In genomic region chrX:10716917-10717763, GRCm38 (mm10) we compare ENCODE assay signal across 8 mouse cellular contexts. TPM values are rescaled to one million over a fixed set of nuclear protein-coding genes. Genes with fewer than 3 reads are reported as not detected.
DNase-seq lines count a peak whose midpoint lies in the region; ATAC-seq lines count a peak whose summit lies in the region.

No protein-coding gene starts in this region.

- DNase-seq in B cell, adult 2 months, result peak; percentile 88
- DNase-seq in brain, adult 2 months (ENCODE audit: low read depth, low spot score), result peak; percentile 92
- peak; percentile 91 for DNase-seq in kidney, postnatal 10 days
- DNase-seq in naive thymus-derived CD4-positive, alpha-beta T cell, adult 2 months (ENCODE audit: low read depth), result peak; percentile 79

- peaks cover 10% of the 10 kb centered on the region for H3K9me3 ChIP-seq in erythroblast, embryonic 14.5 days (ENCODE audit: control insufficient read depth, low read length)
- H3K9me3 ChIP-seq in heart, embryonic 13.5 days, result no peaks in the 10 kb centered on the region
- no peaks in the 10 kb centered on the region for H3K9me3 ChIP-seq in liver, embryonic 12.5 days (replicated peaks)
- H3K9me3 ChIP-seq in stomach, embryonic 14.5 days (ENCODE audit: control insufficient read depth, low read depth, low read length), result no peaks in the 10 kb centered on the region

- ATAC-seq in heart, embryonic 13.5 days (ENCODE audit: extremely low read depth, insufficient number of reproducible peaks, low FRiP score, low TSS enrichment), result peak; percentile 87
- peak; percentile 92 for ATAC-seq in liver, embryonic 12.5 days
- ATAC-seq in stomach, embryonic 14.5 days (ENCODE audit: insufficient number of reproducible peaks, insufficient read depth, low FRiP score, low read depth), result peak; percentile 91

- H3K36me3 ChIP-seq in erythroblast, embryonic 14.5 days (ENCODE audit: control insufficient read depth), result peaks cover 20% of the 10 kb centered on the region
- H3K36me3 ChIP-seq in heart, embryonic 13.5 days, result no peaks in the 10 kb centered on the region
- no peaks in the 10 kb centered on the region for H3K36me3 ChIP-seq in liver, embryonic 12.5 days
- no peaks in the 10 kb centered on the region for H3K36me3 ChIP-seq in stomach, embryonic 14.5 days (ENCODE audit: control insufficient read depth, insufficient read depth, low read length)

- no peaks in the 10 kb centered on the region for H3K27me3 ChIP-seq in erythroblast, embryonic 14.5 days (ENCODE audit: control insufficient read depth)
- H3K27me3 ChIP-seq in heart, embryonic 13.5 days (replicated peaks), result no peaks in the 10 kb centered on the region
- H3K27me3 ChIP-seq in liver, embryonic 12.5 days (replicated peaks), result no peaks in the 10 kb centered on the region
- H3K27me3 ChIP-seq in stomach, embryonic 14.5 days (ENCODE audit: control insufficient read depth, insufficient read depth, low read length), result no peaks in the 10 kb centered on the region

- H3K4me1 ChIP-seq in erythroblast, embryonic 14.5 days (ENCODE audit: control insufficient read depth), result peaks cover 40% of the 10 kb centered on the region
- H3K4me1 ChIP-seq in heart, embryonic 13.5 days, result peaks cover 30% of the 10 kb centered on the region
- H3K4me1 ChIP-seq in liver, embryonic 12.5 days, result peaks cover 36% of the 10 kb centered on the region
- no peaks in the 10 kb centered on the region for H3K4me1 ChIP-seq in stomach, embryonic 14.5 days (ENCODE audit: control insufficient read depth, insufficient read depth, low read length)

- H3K4me2 ChIP-seq in heart, embryonic 13.5 days, result peak overlapping the region; percentile 77
- peak overlapping the region; percentile 76 for H3K4me2 ChIP-seq in liver, embryonic 12.5 days
- H3K4me2 ChIP-seq in stomach, embryonic 14.5 days (replicated peaks; ENCODE audit: low read depth, low read length), result peak overlapping the region; percentile 50

- H3K27ac ChIP-seq in heart, embryonic 13.5 days (replicated peaks), result peak overlapping the region; percentile 84
- peak overlapping the region; percentile 90 for H3K27ac ChIP-seq in liver, embryonic 12.5 days
- peak overlapping the region; percentile 85 for H3K27ac ChIP-seq in stomach, embryonic 14.5 days (ENCODE audit: low read length)

- H3K4me3 ChIP-seq in erythroblast, embryonic 14.5 days (replicated peaks), result peak overlapping the region; percentile 93
- H3K4me3 ChIP-seq in heart, embryonic 13.5 days, result peak overlapping the region; percentile 65
- peak overlapping the region; percentile 72 for H3K4me3 ChIP-seq in liver, embryonic 12.5 days
- H3K4me3 ChIP-seq in stomach, embryonic 14.5 days (ENCODE audit: low read depth, low read length), result peak overlapping the region; percentile 47

- WGBS in heart, embryonic 13.5 days, result 14% methylated on average over 50 of the region's 50 CpGs
- WGBS in liver, embryonic 12.5 days (ENCODE audit: insufficient replicate concordance), result 9% methylated on average over 49 of the region's 50 CpGs
- 25% methylated on average over 50 of the region's 50 CpGs for WGBS in stomach, embryonic 14.5 days

- H3K9ac ChIP-seq in heart, embryonic 13.5 days, result peak overlapping the region; percentile 86
- peak overlapping the region; percentile 85 for H3K9ac ChIP-seq in liver, embryonic 12.5 days
- H3K9ac ChIP-seq in stomach, embryonic 14.5 days (replicated peaks; ENCODE audit: low read depth, low read length), result peak overlapping the region; percentile 65

RNA-seq across cellular contexts. Expression of gene Mid1ip1, which starts 2.3 kb away (rescaled TPM):
- 15.7 and 22.5 TPM in 2 replicates for polyA plus RNA-seq in erythroblast, embryonic 14.5 days (2012)
- polyA plus RNA-seq in heart, embryonic 13.5 days (2015; fragmentation: Nextera tagmentation; extraction: Ambion mirVana), result 28.0 and 28.9 TPM in 2 replicates
- polyA plus RNA-seq in liver, embryonic 12.5 days (2016; fragmentation: Nextera tagmentation; extraction: Ambion mirVana), result 39.7 and 43.0 TPM in 2 replicates
- polyA plus RNA-seq in stomach, embryonic 14.5 days (2014; fragmentation: Nextera tagmentation; extraction: Ambion mirVana), result 62.6 and 67.7 TPM in 2 replicates

Comparison
In these comparisons a context has a peak if more than half of its experiments do, and no peak if none do; other contexts are left out.
1. Peak in every context shown above with its lines: DNase-seq, ATAC-seq, H3K4me3 ChIP-seq and H3K27ac ChIP-seq.